Mouse (Mus musculus) embryo, embryonic 11 days (tissue): ENCODE measurements around the gene Cd55b.
"Not testable (repeated sequence)": the region's sequence is repeated elsewhere in the genome, so short reads cannot be mapped to it uniquely, and the experiment has no call there.

Experiments used
- DNase-seq: peaks from one replicate; pipeline ENCODE4 v3.0.0-alpha.2; 2015

Gene Cd55b

DNA sequence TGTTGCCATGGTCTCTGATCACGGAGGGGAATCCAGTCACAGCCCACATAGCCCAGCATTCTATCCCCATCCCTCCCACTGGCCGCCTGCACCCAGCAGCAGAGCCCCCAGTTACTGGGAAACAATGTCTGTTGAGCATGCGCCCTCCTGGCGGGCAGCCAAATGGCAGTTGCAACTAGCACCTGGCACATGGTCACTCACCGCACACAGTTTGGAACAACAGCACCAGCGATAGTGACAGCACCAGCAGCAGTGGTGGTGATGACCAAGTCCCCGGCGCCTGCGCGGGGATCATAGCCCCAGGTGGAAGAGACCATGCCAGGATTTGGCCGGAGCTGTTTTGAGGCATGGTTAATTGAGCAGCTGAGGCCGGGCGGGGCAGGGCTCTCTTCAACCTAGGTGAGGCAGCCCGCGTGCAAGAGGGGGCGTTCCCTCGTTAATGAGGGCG lies at the start of gene Cd55b:
TSS of gene Cd55b (minus strand) at position 346 of the 448 bp plus-strand sequence.
- DNase-seq = peak; percentile 1

DNA sequence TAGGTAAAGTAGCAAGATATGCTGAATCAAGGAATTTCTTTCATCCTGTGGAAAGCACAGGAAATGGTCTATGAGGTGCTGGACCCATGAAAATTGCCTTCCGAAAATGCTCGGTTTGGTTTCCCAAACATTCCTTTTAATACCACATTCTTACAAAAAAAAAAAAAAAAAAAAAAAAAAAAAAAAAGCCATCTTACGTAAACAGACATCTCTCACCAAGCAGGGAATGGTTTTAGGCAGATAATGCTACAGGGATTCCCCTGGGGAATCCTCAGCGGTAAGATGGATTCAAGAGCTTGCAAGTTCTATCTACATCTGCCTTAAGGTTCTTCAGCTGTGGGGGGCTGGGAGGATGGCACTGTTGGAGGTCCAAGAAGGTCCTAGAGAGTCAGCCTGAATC lies 47.3 kb upstream of the Cd55b start:
- DNase-seq = no peak

DNA sequence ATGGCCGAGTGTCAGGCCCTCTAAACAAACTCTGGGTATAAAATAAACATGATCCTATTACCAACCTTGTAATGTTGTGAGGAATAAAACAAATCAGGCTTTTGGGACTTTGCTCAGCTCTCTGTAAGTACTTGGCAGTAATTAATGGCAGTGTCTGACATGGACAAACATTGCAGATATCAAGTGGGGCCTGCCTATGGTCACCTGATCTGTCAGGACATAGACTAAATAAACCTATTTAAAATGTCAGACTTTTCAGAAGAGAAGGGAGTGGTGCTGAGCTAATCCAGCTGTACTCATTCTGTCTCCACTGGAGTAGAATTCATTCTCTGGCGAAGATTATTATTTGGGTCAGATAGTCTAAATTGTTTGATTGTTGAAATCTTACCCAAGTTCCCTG lies 44.6 kb upstream of the Cd55b start:
- DNase-seq = no peak

GRCm38 (mm10) chr1:130464173-130464572 lies 41.4 kb upstream of the Cd55b start:
- no peak for DNase-seq

GRCm38 (mm10) chr1:130462867-130463266 lies 40.1 kb upstream of the Cd55b start:
- no peak for DNase-seq

DNA sequence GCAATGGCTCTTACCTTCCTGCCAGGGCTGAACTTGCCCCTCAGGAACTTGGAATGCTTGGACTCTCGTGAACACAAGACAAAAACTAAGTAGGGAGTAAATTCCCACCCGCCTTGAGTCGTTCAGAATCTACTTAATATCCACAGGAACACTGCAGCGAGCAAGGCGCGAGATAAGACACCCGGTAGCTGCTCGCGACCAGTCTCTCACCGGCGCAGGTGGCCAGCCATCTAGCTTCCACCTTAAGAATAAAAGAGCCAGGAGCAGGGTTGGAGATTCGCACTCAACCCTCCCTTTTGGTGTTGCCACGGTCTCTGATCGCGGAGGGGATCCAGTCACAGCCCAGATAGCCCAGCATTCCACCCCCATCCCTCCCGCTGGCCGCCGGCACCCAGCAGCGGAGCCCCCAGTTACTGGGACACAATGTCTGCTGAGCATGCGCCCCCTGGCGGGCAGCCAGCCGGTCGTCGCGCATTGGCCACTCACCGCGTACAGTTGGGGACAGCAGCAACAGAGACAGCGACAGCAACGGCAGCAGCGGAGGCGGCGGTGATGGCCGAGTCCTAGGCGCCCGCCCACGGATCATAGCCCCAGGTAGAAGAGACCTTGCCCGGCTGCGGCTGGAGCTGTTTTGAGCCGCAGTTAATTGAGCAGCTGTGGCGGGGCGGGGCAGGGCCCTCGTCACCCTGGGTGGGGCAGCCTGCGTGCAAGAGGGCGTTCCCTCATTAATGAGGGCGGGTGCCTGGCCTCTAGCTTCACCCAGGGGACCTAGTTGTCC lies 39.5 kb upstream of the Cd55b start, which contains the start of gene Cd55:
TSS of gene Cd55 (minus strand) at position 661 of the 778 bp plus-strand sequence.
- peak; percentile 89 for DNase-seq

GRCm38 (mm10) chr1:130455111-130455510 lies 32.3 kb upstream of the Cd55b start:
- no peak for DNase-seq

GRCm38 (mm10) chr1:130442930-130443329 lies 20.1 kb upstream of the Cd55b start:
- not testable (repeated sequence) for DNase-seq

DNA sequence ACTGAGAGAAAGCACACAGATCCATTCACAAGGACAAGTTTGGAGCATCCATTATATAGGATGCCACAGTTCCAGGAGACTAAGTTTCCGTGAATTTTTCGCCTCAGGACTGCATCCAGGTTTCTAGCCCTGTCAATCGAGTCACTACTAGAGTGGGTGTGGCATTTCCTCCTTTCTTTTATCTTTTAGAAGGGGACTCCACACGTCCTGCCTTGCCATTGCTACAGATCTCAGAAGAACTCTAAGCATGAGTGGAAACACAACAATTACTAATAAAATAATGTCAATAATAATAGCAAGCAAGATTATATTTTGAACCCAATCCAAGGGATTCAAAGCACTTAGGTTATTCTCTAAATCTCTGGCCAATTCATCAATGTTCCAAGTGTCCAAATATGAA lies 8.1 kb upstream of the Cd55b start:
- DNase-seq = no peak

- not testable (repeated sequence) for DNase-seq
Observed at GRCm38 (mm10) chr1:130428667-130429066, 5.9 kb upstream of the Cd55b start.

DNA sequence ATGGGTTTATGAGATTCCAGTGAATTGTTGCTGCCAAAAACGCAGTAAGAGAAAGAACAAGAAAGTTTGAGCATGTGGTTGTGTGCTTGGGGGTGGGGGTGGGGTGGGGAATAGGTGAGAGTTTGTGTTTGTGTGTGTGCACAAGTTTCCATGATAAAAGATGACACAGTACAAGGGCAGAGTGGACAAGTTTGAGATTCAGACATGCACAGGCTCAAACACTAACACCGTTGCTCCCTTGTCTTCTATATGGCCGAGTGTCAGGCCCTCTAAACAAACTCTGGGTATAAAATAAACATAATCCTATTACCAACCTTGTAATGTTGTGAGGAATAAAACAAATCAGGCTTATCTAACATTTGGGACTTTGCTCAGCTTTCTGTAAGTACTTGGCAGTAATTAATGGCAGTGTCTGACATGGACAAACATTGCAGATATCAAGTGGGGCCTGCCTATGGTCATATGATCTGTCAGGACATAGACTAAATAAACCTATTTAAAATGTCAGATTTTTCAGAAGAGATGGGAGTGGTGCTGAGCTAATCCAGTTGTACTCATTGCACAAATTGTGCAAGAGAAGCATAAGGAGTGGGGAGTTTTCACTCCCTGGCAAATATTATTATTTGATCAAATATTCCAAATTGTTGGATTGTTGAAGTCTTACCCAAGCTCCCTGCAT lies 4.5 kb upstream of the Cd55b start:
- DNase-seq = not testable (repeated sequence)

GRCm38 (mm10) chr1:130422033-130422432 lies 776 bp downstream of the Cd55b start:
- DNase-seq = not testable (repeated sequence)

GRCm38 (mm10) chr1:130397109-130397508 lies 25.7 kb downstream of the Cd55b start:
- not testable (repeated sequence) for DNase-seq

- not testable (repeated sequence) for DNase-seq
Observed at GRCm38 (mm10) chr1:130387282-130387681, 35.5 kb downstream of the Cd55b start.

DNA sequence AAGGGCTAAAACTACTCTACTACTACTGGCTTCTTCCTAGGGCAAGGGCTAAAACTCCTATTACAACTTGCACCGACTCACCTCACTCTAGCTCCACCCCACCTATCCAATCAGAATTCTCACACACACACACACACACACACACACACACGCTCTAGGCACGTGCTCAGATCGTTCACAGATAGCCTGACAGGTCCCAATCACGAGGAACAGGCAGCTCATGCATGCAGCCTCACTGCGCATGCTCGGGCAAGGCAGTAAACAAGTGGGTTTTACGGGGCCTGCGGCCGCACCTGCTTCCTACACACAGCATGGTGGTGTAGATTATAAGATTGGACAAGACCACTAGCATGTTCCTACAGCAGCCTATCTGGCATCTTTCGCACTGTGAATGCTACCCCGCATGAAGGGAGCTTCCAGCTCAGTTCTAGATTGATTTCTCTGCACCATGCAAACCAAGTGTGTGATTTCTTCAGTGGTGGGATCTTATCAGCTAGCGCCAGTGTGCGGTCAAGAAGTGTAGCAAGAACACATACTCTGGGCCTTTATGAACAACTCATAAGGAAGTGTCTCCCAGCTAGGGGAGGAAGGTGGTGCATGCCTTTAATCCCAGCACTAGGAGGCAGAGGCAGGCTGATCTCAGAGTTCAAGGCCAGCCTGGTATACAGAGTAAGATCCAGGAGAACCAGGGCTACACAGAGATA lies 44.9 kb downstream of the Cd55b start:
- no peak for DNase-seq

GRCm38 (mm10) chr1:130374173-130374785 lies 48.5 kb downstream of the Cd55b start:
- DNase-seq = no peak

DNA sequence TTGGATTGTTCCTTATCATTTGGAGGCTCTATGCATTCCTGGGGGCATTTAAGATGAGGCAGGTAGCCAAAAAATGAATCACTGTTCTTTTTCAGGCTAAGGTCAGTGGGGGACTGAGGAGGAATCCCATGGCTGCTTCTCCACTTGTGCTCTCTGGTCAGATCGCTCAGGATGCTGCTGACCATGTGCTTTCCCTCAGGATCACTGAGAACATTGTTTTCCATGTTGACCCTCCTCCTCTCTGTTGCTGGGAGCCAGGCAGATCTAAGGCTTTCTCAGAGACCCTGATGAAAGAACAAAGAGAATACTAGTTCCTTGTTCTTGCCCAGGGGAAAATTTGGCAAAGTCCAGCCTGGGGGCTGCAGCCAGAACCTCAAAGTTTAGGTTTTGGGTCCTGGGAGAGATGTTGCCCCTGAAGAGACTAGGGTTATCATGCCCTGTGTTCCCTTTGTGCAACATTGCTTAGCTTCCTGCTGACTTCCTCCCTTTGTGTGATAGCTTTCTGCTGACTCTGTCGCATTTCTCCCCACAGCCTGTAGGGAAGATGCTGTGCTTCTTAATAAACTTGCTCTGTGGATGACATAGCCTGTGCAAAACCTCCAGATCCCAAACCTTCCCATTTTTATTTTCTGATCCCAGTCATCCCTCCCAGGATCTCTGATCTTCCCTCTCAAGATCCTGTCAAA lies 49.3 kb downstream of the Cd55b start:
- DNase-seq = no peak

DNA sequence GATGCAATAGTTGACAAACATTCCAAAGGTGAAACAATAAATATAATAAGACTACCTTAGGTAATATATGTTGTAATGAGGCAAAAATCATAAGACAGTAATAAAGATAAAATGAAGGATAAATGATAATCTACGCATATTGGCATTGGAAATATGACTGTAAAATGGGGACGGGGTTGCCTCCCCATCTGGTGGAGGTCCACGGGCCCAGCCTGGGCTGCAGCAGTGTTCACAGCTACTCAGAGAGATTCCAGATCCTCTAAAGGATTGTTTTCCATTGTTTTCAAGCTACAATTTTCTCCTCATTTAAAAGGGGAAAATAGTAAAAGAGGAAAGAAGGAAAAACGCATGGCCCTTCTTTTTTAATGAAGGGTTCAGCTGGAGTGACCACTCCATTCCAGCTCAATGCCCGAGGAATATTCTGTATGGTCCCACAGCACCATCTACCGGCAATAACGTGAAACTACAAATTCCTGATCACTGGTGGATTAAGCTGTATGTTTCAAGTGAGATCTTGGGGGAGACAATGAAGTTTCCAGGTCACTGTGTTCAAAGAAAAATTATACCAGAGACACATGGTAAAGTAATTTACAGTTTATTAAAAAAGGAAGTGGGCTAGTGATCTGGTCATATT lies 50.8 kb downstream of the Cd55b start:
- peak; percentile 76 for DNase-seq

GRCm38 (mm10) chr1:130371291-130371690 lies 51.5 kb downstream of the Cd55b start:
- no peak for DNase-seq

DNA sequence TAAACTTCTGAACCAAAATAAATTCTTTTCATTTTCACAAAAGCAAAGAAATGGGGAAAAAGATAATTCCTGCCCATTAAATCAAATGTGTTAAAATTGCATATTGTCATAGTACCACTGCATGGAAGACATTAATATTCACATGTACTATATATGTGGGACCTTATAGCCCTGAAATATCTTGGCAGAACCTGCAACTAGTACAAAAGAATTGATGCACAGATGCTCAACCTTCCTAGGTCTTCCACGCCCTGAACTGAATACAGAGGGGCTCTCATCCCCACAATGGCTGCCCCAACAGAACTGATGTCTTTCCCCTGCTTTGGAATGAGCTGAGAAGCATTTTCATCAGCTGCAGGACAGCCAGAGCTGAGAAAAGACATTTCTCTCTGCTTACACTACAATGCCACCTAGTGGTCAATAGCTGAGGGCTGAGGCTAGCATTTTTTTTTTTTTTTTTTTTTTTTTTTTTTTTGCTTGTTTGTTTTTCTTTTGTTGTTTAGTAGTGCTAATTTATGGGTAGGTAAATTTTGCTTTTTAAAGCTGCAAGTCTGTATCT lies 72.7 kb downstream of the Cd55b start:
- peak; percentile 77 for DNase-seq

GRCm38 (mm10) chr1:130342429-130342828 lies 80.4 kb downstream of the Cd55b start:
- DNase-seq = peak; percentile 12
